Mouse (Mus musculus) megakaryocyte, embryonic 14.5 days (primary cell): ENCODE results near the gene Schip1.

Experiments
- FLI1 ChIP-seq: IDR thresholded peaks from 2 replicates; pipeline ENCODE4 v1.6.1; 2012; ENCODE audit warnings: low read length, inconsistent platforms, mixed read lengths
- GATA1 ChIP-seq: IDR thresholded peaks from 3 replicates; pipeline ENCODE4 v1.6.1; 2012; ENCODE audit warnings: mixed read lengths, low read length, inconsistent platforms, borderline replicate concordance

DNA sequence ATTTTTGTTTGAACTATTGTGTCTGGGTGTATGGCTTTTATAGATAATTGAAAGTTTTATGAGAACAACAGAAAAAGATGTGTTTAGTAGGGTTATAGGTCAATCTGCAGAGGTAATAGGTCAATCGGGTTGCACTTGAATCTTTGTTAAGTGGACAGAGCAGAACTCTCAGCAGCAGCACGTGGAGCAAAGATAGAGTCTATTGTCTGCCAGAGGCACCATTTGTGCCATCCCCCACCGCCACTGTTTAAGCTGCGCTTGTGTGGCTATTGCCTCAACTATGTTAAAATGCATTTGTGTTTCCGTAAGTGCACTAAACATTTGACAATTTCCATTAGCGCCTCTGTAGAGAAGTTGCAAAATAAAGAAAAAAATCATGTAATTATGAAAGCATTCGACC lies 335.5 kb downstream of the Schip1 start:
- TF ChIP-seq GATA1, result no peak
- no peak for TF ChIP-seq FLI1
